Mouse (Mus musculus) myocyte (in vitro differentiated cells): Measurements from ENCODE around the gene Plxdc1. TPM values are rescaled to one million over a fixed set of nuclear protein-coding genes. Genes with fewer than 3 reads are reported as not detected.

Experiments used
- H3K27me3 ChIP-seq: one replicate; pipeline ENCODE4 v1.6.1; 2011; ENCODE audit not compliant: control insufficient read depth, insufficient read depth, insufficient read length
- H3K36me3 ChIP-seq: one replicate; pipeline ENCODE4 v1.6.1; 2011; ENCODE audit not compliant: control insufficient read depth, insufficient read depth
- H3K4me2 ChIP-seq: one replicate; pipeline ENCODE4 v1.6.1; 2011; ENCODE audit warnings: low read depth, control low read depth
- H3K4me3 ChIP-seq: one replicate; pipeline ENCODE4 v1.5.1; 2011; ENCODE audit warnings: mild to moderate bottlenecking, control low read depth, moderate library complexity
- H3K79me2 ChIP-seq: one replicate; pipeline ENCODE4 v1.6.1; 2011; ENCODE audit not compliant: control insufficient read depth, insufficient read depth
- H3ac ChIP-seq: one replicate; pipeline ENCODE4 v1.6.1; 2011; ENCODE audit not compliant: control insufficient read depth, insufficient read length
- CEBPB ChIP-seq: IDR thresholded peaks from 2 replicates; pipeline ENCODE4 v1.6.1; 2011; ENCODE audit warnings: mild to moderate bottlenecking, moderate library complexity; ENCODE audit not compliant: poor library complexity, insufficient read depth, severe bottlenecking
- E2F4 ChIP-seq: IDR thresholded peaks from one replicate; pipeline ENCODE4 v1.6.1; 2011; ENCODE audit warnings: mild to moderate bottlenecking, control low read depth, moderate library complexity; ENCODE audit not compliant: insufficient read depth
- MAX ChIP-seq: IDR thresholded peaks from one replicate; pipeline ENCODE4 v1.6.1; 2011; ENCODE audit warnings: low read depth, mild to moderate bottlenecking, control low read depth
- MYOD1 ChIP-seq, 3 experiments: IDR thresholded peaks; one replicate each; pipeline ENCODE4 v1.6.1; 2011; ENCODE audit warnings: control low read depth in 2 of 3, low read depth in 2 of 3, mild to moderate bottlenecking in 2 of 3, moderate library complexity in 1 of 3; ENCODE audit not compliant: insufficient read length in 2 of 3, control insufficient read depth in 1 of 3
- MYOG ChIP-seq, 3 experiments: IDR thresholded peaks; one replicate each; pipeline ENCODE4 v1.6.1; 2011; ENCODE audit warnings: control low read depth in 2 of 3, low read depth in 2 of 3, mild to moderate bottlenecking in 2 of 3; ENCODE audit not compliant: insufficient read length in 2 of 3, control insufficient read depth in 1 of 3, insufficient read depth in 1 of 3
- POLR2A ChIP-seq: IDR thresholded peaks from one replicate; pipeline ENCODE4 v1.6.1; 2011; ENCODE audit warnings: low read depth, mild to moderate bottlenecking, control low read depth, moderate library complexity; ENCODE audit not compliant: insufficient read length
- POLR2AphosphoS2 ChIP-seq: IDR thresholded peaks from one replicate; pipeline ENCODE4 v1.6.1; 2011; ENCODE audit warnings: low read depth, control low read depth; ENCODE audit not compliant: insufficient read length
- REST ChIP-seq: IDR thresholded peaks from one replicate; pipeline ENCODE4 v1.6.1; 2011; ENCODE audit warnings: mild to moderate bottlenecking, control low read depth, moderate library complexity; ENCODE audit not compliant: insufficient read depth, insufficient read length
- SRF ChIP-seq: IDR thresholded peaks from one replicate; pipeline ENCODE4 v1.6.1; 2011; ENCODE audit warnings: low read depth; ENCODE audit not compliant: control insufficient read depth, insufficient read length
- TCF12 ChIP-seq: IDR thresholded peaks from one replicate; pipeline ENCODE4 v1.6.1; 2011; ENCODE audit warnings: mild to moderate bottlenecking, control low read depth; ENCODE audit not compliant: poor library complexity, insufficient read depth, severe bottlenecking
- TCF3 ChIP-seq: IDR thresholded peaks from one replicate; pipeline ENCODE4 v1.6.1; 2011; ENCODE audit warnings: low read depth, control low read depth; ENCODE audit not compliant: insufficient read length
- USF1 ChIP-seq: IDR thresholded peaks from one replicate; pipeline ENCODE4 v1.6.1; 2011; ENCODE audit warnings: low read depth, mild to moderate bottlenecking, control low read depth, moderate library complexity
- polyA plus RNA-seq: library from polyadenylated mRNA; unstranded; fragments of >200 nt; fragmentation: generic; extraction: Trizol; gene quantifications from one replicate; pipeline ENCODE4 v1.2.1, GENCODE M21; 2012; ENCODE audit warnings: missing spikeins

Gene Plxdc1
- polyA plus RNA-seq, 1 experiment, result 2.7 TPM

DNA sequence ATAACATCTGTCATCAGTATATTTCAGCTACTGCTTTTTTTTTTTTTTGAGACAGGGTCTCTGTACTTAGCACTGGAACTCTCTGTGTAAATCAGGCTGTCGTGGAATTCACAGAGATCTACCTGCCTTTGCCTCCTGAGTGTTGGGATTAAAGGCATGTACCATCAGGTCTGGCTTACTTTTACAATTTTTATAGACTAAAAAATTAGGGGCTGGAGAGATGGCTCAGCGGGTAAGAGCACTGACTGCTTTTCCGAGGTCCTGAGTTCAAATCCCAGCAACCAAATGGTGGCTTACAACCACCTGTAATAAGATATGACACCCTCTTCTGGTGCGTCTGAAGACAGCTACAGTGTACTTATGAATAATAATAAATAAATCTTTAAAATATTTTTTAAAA, 105.9 kb downstream of the Plxdc1 start:
- no peaks in the 10 kb centered on the region for H3K27me3 ChIP-seq
- no peaks in the 10 kb centered on the region for H3K79me2 ChIP-seq
- no peak overlapping the region for H3ac ChIP-seq
- H3K4me3 ChIP-seq, result no peak overlapping the region
- TF ChIP-seq TCF12, result no peak
- H3K4me2 ChIP-seq, result no peak overlapping the region
- H3K36me3 ChIP-seq, result no peaks in the 10 kb centered on the region

DNA sequence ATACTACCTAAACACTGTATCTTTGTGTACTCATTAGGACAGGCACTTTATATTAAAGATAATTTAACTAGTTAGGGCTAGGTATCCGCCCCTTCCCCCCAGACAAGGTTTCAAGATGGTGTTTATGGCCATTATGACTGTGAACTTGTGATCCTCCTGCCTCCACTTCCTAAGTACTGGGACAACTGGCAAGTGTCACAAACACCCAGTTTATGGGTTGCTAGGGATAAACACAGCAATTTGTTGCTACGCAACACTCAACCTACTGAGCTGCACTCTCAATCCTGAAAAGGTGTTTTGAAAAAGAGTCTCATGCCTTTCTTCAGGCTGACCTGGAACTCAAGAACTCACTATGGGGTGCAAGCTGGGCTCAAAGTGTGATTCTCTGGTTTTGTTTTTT, 108.9 kb downstream of the Plxdc1 start:
- Histone ChIP-seq H3K4me2 (no peak overlapping the region), H3K27me3 (no peaks in the 10 kb centered on the region), H3K36me3 (no peaks in the 10 kb centered on the region), H3K79me2 (no peaks in the 10 kb centered on the region), H3ac (no peak overlapping the region), H3K4me3 (no peak overlapping the region)
- TF ChIP-seq SRF (no peak), CEBPB (no peak), MYOG (IDR thresholded peaks at IDR 0.05; ENCODE audit: control insufficient read depth in 1 of 3, insufficient read depth in 1 of 3, insufficient read length in 2 of 3, low read depth in 2 of 3) (no peak), E2F4 (no peak), POLR2A (no peak), MYOD1 (IDR thresholded peaks at IDR 0.05; ENCODE audit: control insufficient read depth in 1 of 3, insufficient read length in 2 of 3, low read depth in 2 of 3) (no peak), TCF12 (no peak), MAX (no peak), TCF3 (no peak), USF1 (no peak), REST (no peak), POLR2AphosphoS2 (no peak)

DNA sequence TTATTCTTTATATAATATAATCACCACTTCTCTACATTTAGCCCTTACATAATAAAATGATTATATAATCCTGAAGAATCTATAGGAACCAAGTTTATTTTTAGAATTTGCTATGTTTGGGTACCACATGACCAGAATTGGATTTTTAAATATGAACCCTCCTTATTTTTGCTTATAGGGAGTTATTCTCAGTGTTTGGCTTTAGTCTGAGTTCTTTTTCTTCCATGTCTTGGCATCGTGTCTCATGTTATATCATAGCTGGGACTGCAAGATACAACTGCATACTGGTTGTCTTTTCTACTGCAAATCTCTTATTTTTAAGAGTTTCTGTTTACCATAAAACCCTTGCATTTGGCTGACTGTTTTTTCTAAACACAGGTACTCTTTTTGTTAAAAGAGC, 111.8 kb downstream of the Plxdc1 start:
- Histone ChIP-seq H3K27me3 (no peaks in the 10 kb centered on the region), H3K36me3 (no peaks in the 10 kb centered on the region), H3ac (no peak overlapping the region), H3K4me2 (no peak overlapping the region), H3K4me3 (no peak overlapping the region), H3K79me2 (no peaks in the 10 kb centered on the region)
- TF ChIP-seq REST (no peak), CEBPB (no peak), TCF12 (no peak), E2F4 (no peak), SRF (no peak), MYOG (IDR thresholded peaks at IDR 0.05; ENCODE audit: control insufficient read depth in 1 of 3, insufficient read depth in 1 of 3, insufficient read length in 2 of 3, low read depth in 2 of 3) (no peak), TCF3 (no peak), USF1 (no peak), MYOD1 (IDR thresholded peaks at IDR 0.05; ENCODE audit: control insufficient read depth in 1 of 3, insufficient read length in 2 of 3, low read depth in 2 of 3) (no peak), POLR2A (no peak), POLR2AphosphoS2 (no peak), MAX (no peak)

Other genes starting within 250 kb of the Plxdc1 start
- gene Pip4k2b, start 241.7 kb downstream of the Plxdc1 start, polyA plus RNA-seq, result 30.1 TPM
- gene Cwc25, start 219.9 kb downstream of the Plxdc1 start, polyA plus RNA-seq, result 8.9 TPM
- 0.07 TPM for gene 1700001P01Rik, start 210.5 kb downstream of the Plxdc1 start, polyA plus RNA-seq
- 1,321 TPM for gene Rpl23, start 204.0 kb downstream of the Plxdc1 start, polyA plus RNA-seq
- 82.6 TPM for gene Lasp1, start 187.4 kb downstream of the Plxdc1 start, polyA plus RNA-seq
- 1.9 TPM for gene B230217C12Rik, start 145.7 kb downstream of the Plxdc1 start, polyA plus RNA-seq
- gene Fbxo47, start 102.3 kb downstream of the Plxdc1 start, polyA plus RNA-seq, result 0.32 TPM
- 2.1 TPM for gene Arl5c, start 9.7 kb upstream of the Plxdc1 start, polyA plus RNA-seq
- gene Cacnb1, start 36.6 kb upstream of the Plxdc1 start, polyA plus RNA-seq, result 163 TPM
- 2,972 TPM for gene Rpl19, start 40.3 kb upstream of the Plxdc1 start, polyA plus RNA-seq
- gene Stac2, start 67.0 kb upstream of the Plxdc1 start, polyA plus RNA-seq, result 41.7 TPM
- 5.9 TPM for gene Fbxl20, start 164.0 kb upstream of the Plxdc1 start, polyA plus RNA-seq
- gene Med1, start 206.8 kb upstream of the Plxdc1 start, polyA plus RNA-seq, result 15.9 TPM
- 7.3 TPM for gene Cdk12, start 216.6 kb upstream of the Plxdc1 start, polyA plus RNA-seq